Mouse (Mus musculus) forebrain, embryonic 14.5 days (tissue): ENCODE measurements around the gene Gpr137. TPM values are rescaled to one million over a fixed set of nuclear protein-coding genes. Genes with fewer than 3 reads are reported as not detected.

Source experiments
- ATAC-seq: fragments of 200-750 bp; cut with Nextera tagmentation; 2 replicates; pipeline ENCODE4 v1.8.0; 2017; ENCODE audit warnings: mild to moderate bottlenecking, moderate library complexity
- DNase-seq: peaks from one replicate; pipeline ENCODE4 v3.0.0-alpha.2; 2015; ENCODE audit warnings: low spot score
- H3K27ac ChIP-seq: fragments of 300-500 bp; sonication (generic); 2 replicates; pipeline ENCODE4 v1.5.1; 2014; ENCODE audit warnings: low read depth, mild to moderate bottlenecking, control low read depth, low read length, moderate library complexity
- H3K27me3 ChIP-seq: fragments of 300-500 bp; sonication (generic); replicated peaks from 2 replicates; pipeline ENCODE4 v1.6.1; 2014; ENCODE audit warnings: low read length, control low read depth, mixed read lengths; ENCODE audit not compliant: control insufficient read depth, insufficient read depth
- H3K36me3 ChIP-seq: fragments of 300-500 bp; sonication (generic); 2 replicates; pipeline ENCODE4 v1.6.1; 2014; ENCODE audit warnings: low read length, control low read depth; ENCODE audit not compliant: control insufficient read depth, insufficient read depth
- H3K4me1 ChIP-seq: fragments of 300-500 bp; sonication (generic); 2 replicates; pipeline ENCODE4 v1.6.1; 2014; ENCODE audit warnings: antibody characterized with exemption, low read length, control low read depth; ENCODE audit not compliant: control insufficient read depth, insufficient read depth
- H3K4me2 ChIP-seq: fragments of 300-500 bp; sonication (generic); 2 replicates; pipeline ENCODE4 v1.6.1; 2014; ENCODE audit warnings: mild to moderate bottlenecking, control low read depth, low read length
- H3K4me3 ChIP-seq: fragments of 300-500 bp; sonication (generic); 2 replicates; pipeline ENCODE4 v1.5.1; 2014; ENCODE audit warnings: low read depth, low read length, control low read depth
- H3K9ac ChIP-seq: fragments of 300-500 bp; sonication (generic); 2 replicates; pipeline ENCODE4 v1.6.1; 2014; ENCODE audit warnings: mild to moderate bottlenecking, low read length, control low read depth, moderate library complexity
- H3K9me3 ChIP-seq: fragments of 300-500 bp; sonication (generic); replicated peaks from 2 replicates; pipeline ENCODE4 v1.6.1; 2016; ENCODE audit warnings: low read length, control low read depth, mixed read lengths; ENCODE audit not compliant: control insufficient read depth
- WGBS: fragments of 180-500 bp; shearing (Covaris S2); extraction: QIAGEN DNeasy Blood & Tissue Kit; methylation state at CpG from one replicate; pipeline ENCODE4 v1.1.7; 2014; 5-methylcytosine and 5-hydroxymethylcytosine counted together
- polyA plus RNA-seq: library from polyadenylated mRNA; unstranded; fragments of >200 nt; fragmentation: Nextera tagmentation; extraction: Ambion mirVana; gene quantifications from 2 replicates; pipeline ENCODE4 v1.2.1, GENCODE M21; 2014

Gene Gpr137
- polyA plus RNA-seq, 1 experiment from 2014 or later: 38.1 TPM

DNA sequence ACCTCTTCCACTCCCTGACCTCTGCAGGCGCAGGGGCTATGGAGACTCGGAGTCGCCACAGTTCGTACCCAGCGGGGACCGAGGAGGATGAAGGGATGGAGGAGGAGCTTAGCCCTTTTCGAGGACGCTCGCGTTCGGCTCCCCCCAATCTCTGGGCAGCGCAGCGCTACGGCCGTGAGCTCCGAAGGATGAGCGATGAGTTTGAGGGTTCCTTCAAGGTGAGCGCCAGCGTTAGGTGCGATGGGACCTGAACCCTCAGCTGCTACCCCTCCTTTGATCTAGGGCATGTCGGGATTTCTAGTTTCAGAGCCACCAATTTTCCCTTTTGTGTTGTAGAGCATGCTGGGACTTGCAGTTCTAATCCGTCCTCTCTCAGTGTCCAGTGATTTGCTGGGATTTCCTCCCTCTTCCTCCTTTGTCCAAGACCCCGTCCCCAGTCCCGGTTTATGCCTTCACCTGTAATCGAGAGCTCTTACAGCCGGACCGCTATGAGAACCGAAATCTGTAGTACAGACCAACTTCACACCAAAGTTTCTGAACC, 8.4 kb upstream of the Gpr137 start:
- under 1% methylated on average over 28 of the region's 28 CpGs for WGBS
- peaks cover 15% of the 10 kb centered on the region; the same call in 1 of the 2 replicates for H3K36me3 ChIP-seq
- H3K27ac ChIP-seq: peak overlapping the region; percentile 94
- H3K4me2 ChIP-seq: peak overlapping the region; percentile 94
- H3K4me3 ChIP-seq: peak overlapping the region; percentile 58
- H3K9ac ChIP-seq: peak overlapping the region; percentile 80
- no peaks in the 10 kb centered on the region for H3K9me3 ChIP-seq
- peak; percentile 73 for ATAC-seq
- peaks cover 12% of the 10 kb centered on the region for H3K4me1 ChIP-seq
- peak; percentile 85 for DNase-seq
- H3K27me3 ChIP-seq: no peaks in the 10 kb centered on the region

DNA sequence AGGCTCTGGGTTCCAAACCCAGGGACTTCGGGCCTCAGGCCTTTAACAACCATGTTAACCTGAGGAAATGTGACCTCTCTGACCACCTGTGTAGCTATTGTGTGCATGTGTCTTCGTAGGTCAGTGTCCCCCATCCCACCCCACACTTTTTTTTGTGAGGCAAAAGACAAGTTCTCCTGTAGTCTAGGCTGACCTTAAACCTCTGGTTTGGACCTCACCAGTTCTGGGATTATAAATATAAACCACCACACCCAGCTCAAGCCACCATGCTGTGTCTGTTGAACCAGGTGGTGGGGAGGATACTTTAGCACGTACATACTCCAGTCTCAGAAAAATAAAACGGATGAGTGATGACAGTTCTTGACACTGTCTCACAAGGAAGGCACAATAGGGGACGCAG, 7.7 kb upstream of the Gpr137 start:
- 57% methylated on average over 5 of the region's 5 CpGs for WGBS
- DNase-seq: no peak
- 0 out of 2 replicates have a peak overlapping the region, but pooled peaks have one; percentile 94 for H3K27ac ChIP-seq
- no peaks in the 10 kb centered on the region for H3K27me3 ChIP-seq
- peak overlapping the region; percentile 58 for H3K4me3 ChIP-seq
- peak overlapping the region; percentile 94 for H3K4me2 ChIP-seq
- no peaks in the 10 kb centered on the region for H3K9me3 ChIP-seq
- peaks cover 10% of the 10 kb centered on the region; the same call in 1 of the 2 replicates for H3K36me3 ChIP-seq
- peak overlapping the region; percentile 80 for H3K9ac ChIP-seq
- no peak for ATAC-seq
- peaks cover 12% of the 10 kb centered on the region for H3K4me1 ChIP-seq

DNA sequence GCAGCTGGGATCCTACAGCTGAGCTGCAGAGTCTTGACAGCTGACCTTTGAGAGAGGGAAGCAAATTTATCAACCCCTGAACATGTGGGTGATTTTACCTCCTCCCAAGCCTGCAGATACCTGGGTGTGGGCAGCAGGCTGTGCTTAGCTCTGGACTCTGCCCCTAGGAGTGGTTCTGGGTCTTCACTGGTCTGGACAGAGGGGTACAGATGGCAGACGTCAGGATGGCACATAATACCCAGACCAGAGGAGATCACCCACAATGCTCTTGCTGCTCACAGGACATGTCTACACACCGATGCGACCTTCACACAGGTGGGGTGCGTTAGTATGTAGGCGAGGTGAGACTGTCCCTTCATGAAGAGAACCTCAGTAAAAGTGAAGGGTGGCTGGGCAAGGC, 7.3 kb upstream of the Gpr137 start:
- ATAC-seq (no peak), DNase-seq (no peak)
- Histone ChIP-seq H3K9me3 (no peaks in the 10 kb centered on the region), H3K4me3 (no peak overlapping the region), H3K27me3 (no peaks in the 10 kb centered on the region), H3K36me3 (peaks cover 9% of the 10 kb centered on the region; the same call in 1 of the 2 replicates), H3K27ac (no peak overlapping the region), H3K4me1 (peaks cover 12% of the 10 kb centered on the region), H3K9ac (no peak overlapping the region), H3K4me2 (0 out of 2 replicates have a peak overlapping the region, but pooled peaks have one; percentile 94)
- WGBS: 90% methylated on average over 5 of the region's 5 CpGs

DNA sequence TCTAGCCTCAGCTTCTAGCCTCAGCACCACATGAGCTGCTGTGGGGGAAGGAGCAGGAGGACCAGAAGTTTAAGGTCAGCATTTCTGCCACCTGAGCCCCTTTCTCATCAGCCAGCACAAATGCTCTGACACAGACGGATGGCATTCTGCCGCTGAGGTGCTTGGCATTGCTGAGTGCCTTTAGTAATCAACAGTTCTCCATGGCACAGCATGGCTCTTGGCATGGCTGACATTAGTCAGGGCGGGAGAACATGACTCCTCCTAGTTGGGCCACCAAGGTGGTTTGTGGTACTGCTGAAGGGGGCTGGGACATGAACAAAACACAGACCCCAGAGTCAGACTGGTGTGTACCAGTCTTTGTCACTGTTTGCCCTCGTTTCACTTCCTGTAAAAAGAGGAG, 5.9 kb upstream of the Gpr137 start:
- Histone ChIP-seq H3K27ac (no peak overlapping the region), H3K4me3 (no peak overlapping the region), H3K4me2 (no peak overlapping the region), H3K4me1 (peaks cover 12% of the 10 kb centered on the region), H3K9ac (no peak overlapping the region), H3K36me3 (peaks cover 9% of the 10 kb centered on the region; the same call in 1 of the 2 replicates), H3K27me3 (no peaks in the 10 kb centered on the region), H3K9me3 (no peaks in the 10 kb centered on the region)
- no peak for DNase-seq
- WGBS: 75% methylated on average over 4 of the region's 4 CpGs
- ATAC-seq: no peak

DNA sequence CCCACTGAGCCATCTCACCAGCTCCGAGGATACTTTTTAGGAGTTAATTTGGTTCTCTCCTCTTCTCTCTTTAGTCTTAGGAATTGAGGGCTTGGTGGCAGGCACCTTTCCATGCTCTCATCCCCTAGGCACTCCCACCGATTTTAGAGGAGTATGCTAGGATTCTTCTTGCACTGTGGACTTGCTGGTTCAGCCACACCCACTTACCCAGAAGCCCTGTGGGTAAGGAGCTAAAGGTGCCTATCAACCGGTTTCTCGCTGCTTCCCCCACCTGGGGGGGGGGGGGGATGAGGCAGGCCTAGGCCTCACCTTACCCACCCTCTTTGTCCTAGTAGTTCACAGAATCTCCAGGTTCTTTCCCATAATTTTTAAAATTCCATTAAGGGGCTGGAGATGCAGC, 5.5 kb upstream of the Gpr137 start:
- Histone ChIP-seq H3K27me3 (no peaks in the 10 kb centered on the region), H3K27ac (no peak overlapping the region), H3K4me1 (peaks cover 13% of the 10 kb centered on the region), H3K9ac (no peak overlapping the region), H3K36me3 (peaks cover 9% of the 10 kb centered on the region; the same call in 1 of the 2 replicates), H3K4me3 (no peak overlapping the region), H3K4me2 (no peak overlapping the region), H3K9me3 (no peaks in the 10 kb centered on the region)
- DNase-seq (no peak), ATAC-seq (no peak)
- WGBS: 47% methylated on average over 4 of the region's 4 CpGs

DNA sequence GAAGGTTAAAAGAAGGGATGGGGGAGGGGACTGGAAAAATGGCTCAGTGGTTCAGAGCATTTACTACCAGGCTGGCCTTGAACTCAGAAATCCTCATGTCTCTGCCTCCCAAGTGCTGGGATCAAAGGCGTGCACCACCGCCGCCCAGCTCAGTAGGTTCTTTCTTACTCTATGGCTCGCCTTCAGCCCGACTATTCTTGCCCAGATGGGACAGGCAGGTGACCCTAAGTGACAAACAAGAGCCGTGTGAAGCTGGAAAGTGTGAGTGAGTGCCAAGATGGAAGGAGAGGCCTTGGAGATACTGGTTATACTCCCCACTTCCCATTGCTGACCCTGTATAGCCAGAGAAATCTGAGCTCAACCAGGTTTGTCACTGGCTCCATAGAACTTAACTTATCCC, 1.4 kb upstream of the Gpr137 start:
- WGBS: 95% methylated on average over 6 of the region's 6 CpGs
- DNase-seq: no peak
- no peaks in the 10 kb centered on the region for H3K9me3 ChIP-seq
- H3K4me3 ChIP-seq: no peak overlapping the region
- H3K9ac ChIP-seq: no peak overlapping the region
- no peaks in the 10 kb centered on the region for H3K27me3 ChIP-seq
- peaks cover 9% of the 10 kb centered on the region; the same call in 1 of the 2 replicates for H3K36me3 ChIP-seq
- peaks cover 23% of the 10 kb centered on the region for H3K4me1 ChIP-seq
- no peak overlapping the region for H3K4me2 ChIP-seq
- H3K27ac ChIP-seq: no peak overlapping the region
- ATAC-seq: no peak

DNA sequence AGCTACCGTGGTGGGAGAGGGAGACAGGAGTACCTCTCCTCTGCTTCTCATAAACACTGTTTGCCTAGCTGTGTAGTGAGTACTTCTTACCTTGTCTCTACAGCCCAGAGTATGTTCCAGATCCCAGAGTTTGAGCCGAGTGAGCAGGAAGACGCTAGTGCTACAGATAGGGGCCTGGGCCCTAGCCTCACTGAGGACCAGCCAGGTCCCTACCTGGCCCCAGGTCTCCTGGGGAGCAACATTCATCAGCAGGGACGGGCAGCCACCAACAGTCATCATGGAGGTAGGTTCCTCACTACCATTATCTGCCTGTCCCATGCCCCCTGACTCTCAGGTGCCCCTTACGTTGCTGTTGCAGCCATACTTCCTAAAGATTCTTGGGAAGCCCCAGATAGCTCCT, 484 bp upstream of the Gpr137 start:
- ATAC-seq (no peak), DNase-seq (no peak)
- H3K27ac ChIP-seq: peak overlapping the region; percentile 91
- H3K9me3 ChIP-seq: no peaks in the 10 kb centered on the region
- H3K4me1 ChIP-seq: peaks cover 25% of the 10 kb centered on the region
- H3K36me3 ChIP-seq: peaks cover 9% of the 10 kb centered on the region; the same call in 1 of the 2 replicates
- WGBS: 28% methylated on average over 5 of the region's 5 CpGs
- H3K9ac ChIP-seq: peak overlapping the region; percentile 86
- peak overlapping the region; percentile 97 for H3K4me2 ChIP-seq
- no peaks in the 10 kb centered on the region for H3K27me3 ChIP-seq
- peak overlapping the region; percentile 77 for H3K4me3 ChIP-seq

DNA sequence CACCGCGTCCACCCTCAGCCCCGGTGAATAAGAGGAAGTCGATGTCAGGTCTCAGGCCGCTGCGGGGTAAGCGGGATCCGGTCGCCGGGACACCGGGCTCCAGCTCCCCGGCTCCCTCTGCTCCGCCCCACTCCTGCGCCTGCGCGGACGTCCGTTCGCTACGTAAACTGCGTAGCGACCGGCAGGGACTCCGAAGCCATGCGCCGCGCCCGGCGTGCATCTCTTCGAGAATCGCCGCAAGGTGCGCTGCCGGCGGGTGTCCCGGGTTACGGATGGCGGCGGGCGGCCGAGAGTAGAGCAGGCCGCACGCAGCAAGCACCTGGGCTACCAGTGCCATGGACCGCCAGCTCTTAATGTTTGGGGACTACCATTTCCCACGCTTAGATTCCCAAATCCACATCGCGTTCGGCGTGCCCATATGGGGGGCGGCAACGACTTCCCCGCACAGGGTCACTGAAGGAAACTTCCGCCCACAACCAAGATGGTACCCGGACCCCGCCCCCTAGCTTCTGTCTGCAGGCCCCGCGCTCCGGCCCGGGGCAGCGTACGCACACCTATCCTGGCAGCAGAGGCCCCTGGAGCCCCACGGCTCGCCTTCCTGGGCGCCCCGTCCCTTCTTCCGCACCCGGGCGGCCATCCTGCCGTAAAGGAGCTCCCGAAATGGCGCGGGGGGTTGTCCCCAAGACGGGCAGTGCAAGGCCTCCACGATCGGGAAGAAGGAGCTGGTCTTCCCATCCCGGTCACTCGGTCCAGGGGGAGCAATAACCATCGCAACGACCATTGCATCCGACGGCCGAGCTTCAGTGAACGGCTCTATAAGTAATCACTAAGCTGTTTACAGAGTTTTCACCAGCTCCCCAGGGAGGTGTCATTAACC, 670 bp downstream of the Gpr137 start, which contains the start of gene Bad:
Bad (plus strand) TSS at position 490 of the 877 bp plus-strand sequence.
- Histone ChIP-seq H3K4me2 (peak within 1 kb of the TSS; percentile 97), H3K9ac (peak within 1 kb of the TSS; percentile 86), H3K27ac (peak within 1 kb of the TSS; percentile 91), H3K27me3 (no peaks in the 10 kb centered on the region), H3K4me3 (peak within 1 kb of the TSS; percentile 77), H3K36me3 (peaks cover 9% of the 10 kb centered on the region; the same call in 1 of the 2 replicates), H3K9me3 (no peaks in the 10 kb centered on the region), H3K4me1 (peaks cover 25% of the 10 kb centered on the region)
- ATAC-seq: peak; percentile 88
- DNase-seq: peak; percentile 95
- WGBS: under 1% methylated on average over 83 of the region's 83 CpGs
